ENCODE assay signal across 24 mouse cellular contexts in genomic region chr11:98549363-98549762, GRCm38 (mm10). TPM values are rescaled to one million over a fixed set of nuclear protein-coding genes. Genes with fewer than 3 reads are reported as not detected.
DNase-seq lines count a peak whose midpoint lies in the region; ATAC-seq and TF ChIP-seq lines count a peak whose summit lies in the region.
"Had no signal": no experiment of that assay in that cellular context is flagged by ENCODE, and none has a peak within 500 bp of the region (broad histone marks: within the 10 kb centered on the region; RNA-seq: fewer than 3 reads in every experiment).

No protein-coding gene starts in this region.

- no peak for DNase-seq in kidney, adult 2 months
- no peak for DNase-seq in spleen, adult 2 months (ENCODE audit: low read depth in 1 of 2, low spot score in 2 of 2)
- DNase-seq in spleen, postnatal 14 days (ENCODE audit: low spot score in 2 of 2) = no peak
- peak; percentile 50 for DNase-seq in MEL (ENCODE audit: low read depth, low spot score)
- DNase-seq in Muller cell, postnatal 12 days (ENCODE audit: inconsistent ontology term) = no peak
- no peak for DNase-seq in forebrain, postnatal 0 days
- DNase-seq: adrenal gland, adult 8-10 months; cerebellum, adult 11-12 months; cerebellum, postnatal 25 days; kidney, postnatal 10 days; midbrain, embryonic 14.5 days had no signal

- no peak for ATAC-seq in kidney, embryonic 15.5 days (replicated peaks; ENCODE audit: low FRiP score)
- no peak for ATAC-seq in forebrain, postnatal 0 days

- peaks cover 16% of the 10 kb centered on the region for H3K27me3 ChIP-seq in kidney, adult 2 months (replicated peaks; ENCODE audit: control insufficient read depth, insufficient read depth, low read length)
- peaks cover 60% of the 10 kb centered on the region for H3K27me3 ChIP-seq in kidney, embryonic 15.5 days
- H3K27me3 ChIP-seq in spleen, adult 2 months (ENCODE audit: control insufficient read depth, insufficient read depth, low read length) = no peaks in the 10 kb centered on the region
- peaks cover 1 to 6% of the 10 kb centered on the region in 2 experiments; a peak in 3 of 4 replicates for H3K27me3 ChIP-seq in MEL (ENCODE audit: control insufficient read depth in 1 of 2, insufficient read depth in 2 of 2, low read length in 2 of 2)
- peaks cover 50% of the 10 kb centered on the region for H3K27me3 ChIP-seq in forebrain, postnatal 0 days (ENCODE audit: insufficient read depth, low read length)

- 72% methylated on average over 4 of the region's 4 CpGs for WGBS in kidney, adult 2 months
- 70% methylated on average over 4 of the region's 4 CpGs for WGBS in kidney, embryonic 15.5 days
- 65% methylated on average over 4 of the region's 4 CpGs for WGBS in spleen, adult 2 months
- 74% methylated on average over 4 of the region's 4 CpGs for WGBS in forebrain, postnatal 0 days

- TF ChIP-seq RAD21 in MEL (IDR thresholded peaks at IDR 0.05; ENCODE audit: low read depth, low read length) = peak; percentile 60

- no peak for TF ChIP-seq EP300 in MEL (IDR thresholded peaks at IDR 0.05; ENCODE audit: low read depth in 1 of 2, low read length in 2 of 2)

- no peaks in the 10 kb centered on the region; the same call in 1 of the 2 replicates for H3K4me1 ChIP-seq in kidney, adult 2 months (ENCODE audit: control insufficient read depth, insufficient read depth, low read length)
- peaks cover 20% of the 10 kb centered on the region for H3K4me1 ChIP-seq in kidney, embryonic 15.5 days
- peaks cover 13% of the 10 kb centered on the region for H3K4me1 ChIP-seq in spleen, adult 2 months (ENCODE audit: control insufficient read depth, insufficient read depth, insufficient read length)
- H3K4me1 ChIP-seq in MEL (ENCODE audit: control insufficient read depth in 1 of 2, insufficient read depth in 2 of 2, low read length in 2 of 2) = peaks cover 7 to 9% of the 10 kb centered on the region in 2 experiments
- 0 out of 2 replicates have a peak, but pooled peaks cover 2% of the 10 kb centered on the region for H3K4me1 ChIP-seq in forebrain, postnatal 0 days (ENCODE audit: insufficient read depth)

- no peak overlapping the region for H3K9ac ChIP-seq in kidney, embryonic 15.5 days
- H3K9ac ChIP-seq in MEL (ENCODE audit: control insufficient read depth, low read depth, low read length, poor library complexity, severe bottlenecking) = no peak overlapping the region
- no peak overlapping the region for H3K9ac ChIP-seq in forebrain, postnatal 0 days
- H3K9ac ChIP-seq: forebrain, embryonic 12.5 days; hindbrain, embryonic 12.5 days; lung, embryonic 15.5 days had no signal

- no peak overlapping the region for H3K27ac ChIP-seq in kidney, adult 2 months (ENCODE audit: insufficient read depth, low read depth, low read length)
- H3K27ac ChIP-seq in kidney, embryonic 15.5 days = no peak overlapping the region
- peak overlapping the region; percentile 98 for H3K27ac ChIP-seq in spleen, adult 2 months (ENCODE audit: insufficient read depth, low read length)
- H3K27ac ChIP-seq in MEL (ENCODE audit: control insufficient read depth, low read depth, low read length) = no peak overlapping the region
- H3K27ac ChIP-seq in forebrain, postnatal 0 days (ENCODE audit: low read depth, low read length) = no peak overlapping the region
- H3K27ac ChIP-seq: forebrain, embryonic 12.5 days; hindbrain, embryonic 12.5 days; lung, embryonic 15.5 days had no signal

- H3K79me2 ChIP-seq in MEL (ENCODE audit: control insufficient read depth, insufficient read depth, low read length, poor library complexity) = no peaks in the 10 kb centered on the region; the same call in 1 of the 2 replicates

- H3K36me3 ChIP-seq in kidney, adult 2 months (ENCODE audit: control insufficient read depth, insufficient read depth, low read length) = no peaks in the 10 kb centered on the region
- no peaks in the 10 kb centered on the region for H3K36me3 ChIP-seq in kidney, embryonic 15.5 days
- H3K36me3 ChIP-seq in spleen, adult 2 months (ENCODE audit: control insufficient read depth, insufficient read depth, low read length) = no peaks in the 10 kb centered on the region
- peaks cover 0 to 16% of the 10 kb centered on the region in 2 experiments; a peak in 2 of 4 replicates for H3K36me3 ChIP-seq in MEL (ENCODE audit: control insufficient read depth in 1 of 2, insufficient read depth in 2 of 2, low read length in 2 of 2)
- no peaks in the 10 kb centered on the region for H3K36me3 ChIP-seq in forebrain, postnatal 0 days (ENCODE audit: insufficient read depth)
- H3K36me3 ChIP-seq: forebrain, embryonic 12.5 days; hindbrain, embryonic 12.5 days; lung, embryonic 15.5 days had no signal

- H3K4me2 ChIP-seq in kidney, embryonic 15.5 days = no peak overlapping the region
- no peak overlapping the region for H3K4me2 ChIP-seq in forebrain, postnatal 0 days (ENCODE audit: low read depth)
- H3K4me2 ChIP-seq: forebrain, embryonic 12.5 days; hindbrain, embryonic 12.5 days; lung, embryonic 15.5 days had no signal

- TF ChIP-seq POLR2A in kidney, adult 2 months (IDR thresholded peaks at IDR 0.05; ENCODE audit: low read depth, low read length) = no peak
- TF ChIP-seq POLR2A in spleen, adult 2 months (IDR thresholded peaks at IDR 0.05; ENCODE audit: low read depth, low read length) = no peak
- TF ChIP-seq POLR2A in MEL (IDR thresholded peaks at IDR 0.05; ENCODE audit: control insufficient read depth in 1 of 2, insufficient read depth in 1 of 2, low read depth in 1 of 2, low read length in 2 of 2, poor library complexity in 1 of 2) = no peak

- no peaks in the 10 kb centered on the region for H3K9me3 ChIP-seq in kidney, embryonic 15.5 days (replicated peaks)
- no peaks in the 10 kb centered on the region for H3K9me3 ChIP-seq in MEL (replicated peaks; ENCODE audit: insufficient read depth, low read length)
- H3K9me3 ChIP-seq in forebrain, postnatal 0 days (ENCODE audit: low read length) = no peaks in the 10 kb centered on the region
- H3K9me3 ChIP-seq: hindbrain, embryonic 12.5 days; lung, embryonic 15.5 days had no signal

- no peak overlapping the region for H3K4me3 ChIP-seq in kidney, adult 2 months (ENCODE audit: insufficient read depth, low read depth, low read length)
- H3K4me3 ChIP-seq in kidney, embryonic 15.5 days (replicated peaks) = no peak overlapping the region
- no peak overlapping the region for H3K4me3 ChIP-seq in spleen, adult 2 months (ENCODE audit: extremely low read depth, insufficient read depth, insufficient read length)
- no peak overlapping the region for H3K4me3 ChIP-seq in MEL (ENCODE audit: control insufficient read depth in 1 of 2, insufficient read depth in 1 of 2, low read depth in 2 of 2, low read length in 2 of 2)
- H3K4me3 ChIP-seq in forebrain, postnatal 0 days (ENCODE audit: low read depth, low read length) = no peak overlapping the region
- H3K4me3 ChIP-seq: forebrain, embryonic 12.5 days; hindbrain, embryonic 12.5 days; lung, embryonic 15.5 days had no signal

- TF ChIP-seq CTCF in kidney, adult 2 months (conservative IDR thresholded peaks at IDR 0.05; ENCODE audit: insufficient read depth, insufficient read length, low read depth, low read length) = peak; percentile 27; the same call in 1 of the 2 replicates
- TF ChIP-seq CTCF in spleen, adult 2 months (IDR thresholded peaks at IDR 0.05; ENCODE audit: extremely low read depth, insufficient read depth, insufficient read length, insufficient replicate concordance) = no peak
- peak; percentile 28 to 65 (median 48); a peak in 5 of 6 replicates for TF ChIP-seq CTCF in MEL (IDR thresholded peaks at IDR 0.05 in 2 of 3, conservative IDR thresholded peaks at IDR 0.05 in 1 of 3; ENCODE audit: control insufficient read depth in 1 of 3, insufficient read depth in 1 of 3, low read depth in 2 of 3, low read length in 3 of 3, poor library complexity in 1 of 3, severe bottlenecking in 1 of 3)
- TF ChIP-seq CTCF in forebrain, postnatal 0 days (IDR thresholded peaks at IDR 0.05; ENCODE audit: low read depth) = no peak

RNA-seq across cellular contexts. Expression of gene Zpbp2, which starts 1.5 kb away (rescaled TPM):
- 0.26 and 0.34 TPM in 2 replicates for polyA plus RNA-seq in kidney, adult 2 months (2012; rRNA removed)
- 0.12 and 0.27 TPM in 2 replicates for polyA plus RNA-seq in kidney, embryonic 15.5 days (2015; fragmentation: Nextera tagmentation; extraction: Ambion mirVana)
- polyA plus RNA-seq in spleen, adult 2 months (2012; rRNA removed) = 1.2 TPM in 2 replicates
- 0.12 and 0.42 TPM in 2 replicates for total RNA-seq in MEL (2012; rRNA removed)
- under 1 TPM in 1 of 2 experiments, not detected in 1; 0.58 TPM for polyA plus RNA-seq in MEL (2012; ENCODE audit: insufficient read depth in 1 of 2, insufficient read length in 2 of 2, low read depth in 1 of 2, low replicate concordance in 2 of 2, missing spikeins in 1 of 2)
- not detected in 2 replicates for total RNA-seq in forebrain, postnatal 0 days (2014; rRNA removed)
- not detected in 2 replicates for polyA plus RNA-seq in forebrain, postnatal 0 days (2015; fragmentation: Nextera tagmentation; extraction: Ambion mirVana)
- polyA plus RNA-seq: forebrain, embryonic 12.5 days; midbrain, embryonic 14.5 days had no signal

RNA-seq across cellular contexts. Expression of gene Ikzf3, which starts 3.5 kb away (rescaled TPM):
- polyA plus RNA-seq in kidney, adult 2 months (2012; rRNA removed) = 0.58 and 3.9 TPM in 2 replicates
- 0.43 and 0.44 TPM in 2 replicates for polyA plus RNA-seq in kidney, embryonic 15.5 days (2015; fragmentation: Nextera tagmentation; extraction: Ambion mirVana)
- 104 and 113 TPM in 2 replicates for polyA plus RNA-seq in spleen, adult 2 months (2012; rRNA removed)
- 0.12 TPM in 1 of 2 replicates, not detected in the other for total RNA-seq in MEL (2012; rRNA removed)
- polyA plus RNA-seq in MEL (2012; ENCODE audit: insufficient read depth in 1 of 2, insufficient read length in 2 of 2, low read depth in 1 of 2, low replicate concordance in 2 of 2, missing spikeins in 1 of 2) = not detected
- 0.14 and 0.15 TPM in 2 replicates for total RNA-seq in forebrain, postnatal 0 days (2014; rRNA removed)
- polyA plus RNA-seq in forebrain, postnatal 0 days (2015; fragmentation: Nextera tagmentation; extraction: Ambion mirVana) = 0.21 and 0.23 TPM in 2 replicates
- total RNA-seq: layer of hippocampus, adult 8-10 months had no signal
- polyA plus RNA-seq: heart, embryonic 14.5 days; hindbrain, embryonic 12.5 days; midbrain, embryonic 14.5 days had no signal

RNA-seq across cellular contexts. Expression of gene Ormdl3, which starts 37.8 kb away (rescaled TPM):
- polyA plus RNA-seq in kidney, adult 2 months (2012; rRNA removed) = 57.2 and 60.2 TPM in 2 replicates
- 59.4 and 61.1 TPM in 2 replicates for polyA plus RNA-seq in kidney, embryonic 15.5 days (2015; fragmentation: Nextera tagmentation; extraction: Ambion mirVana)
- polyA plus RNA-seq in spleen, adult 2 months (2012; rRNA removed) = 37.4 and 42.9 TPM in 2 replicates
- total RNA-seq in MEL (2012; rRNA removed) = 60.3 and 93.7 TPM in 2 replicates
- 10 to 100 TPM in 1 of 2 experiments, not detected in 1; 52.7 TPM for polyA plus RNA-seq in MEL (2012; ENCODE audit: insufficient read depth in 1 of 2, insufficient read length in 2 of 2, low read depth in 1 of 2, low replicate concordance in 2 of 2, missing spikeins in 1 of 2)
- total RNA-seq in forebrain, postnatal 0 days (2014; rRNA removed) = 99.8 and 115 TPM in 2 replicates
- 114 and 119 TPM in 2 replicates for polyA plus RNA-seq in forebrain, postnatal 0 days (2015; fragmentation: Nextera tagmentation; extraction: Ambion mirVana)

RNA-seq across cellular contexts. Expression of gene Lrrc3c, which starts 48.7 kb away (rescaled TPM):
- not detected in 2 replicates for polyA plus RNA-seq in kidney, adult 2 months (2012; rRNA removed)
- not detected in 2 replicates for polyA plus RNA-seq in kidney, embryonic 15.5 days (2015; fragmentation: Nextera tagmentation; extraction: Ambion mirVana)
- not detected in 2 replicates for polyA plus RNA-seq in spleen, adult 2 months (2012; rRNA removed)
- total RNA-seq in MEL (2012; rRNA removed) = not detected in 2 replicates
- polyA plus RNA-seq in MEL (2012; ENCODE audit: insufficient read depth in 1 of 2, insufficient read length in 2 of 2, low read depth in 1 of 2, low replicate concordance in 2 of 2, missing spikeins in 1 of 2) = not detected
- not detected in 2 replicates for total RNA-seq in forebrain, postnatal 0 days (2014; rRNA removed)
- polyA plus RNA-seq in forebrain, postnatal 0 days (2015; fragmentation: Nextera tagmentation; extraction: Ambion mirVana) = not detected in 2 replicates
- total RNA-seq: adrenal gland, adult 8-10 months; layer of hippocampus, adult 8-10 months; megakaryocyte progenitor cell, adult 5-6 weeks; neutrophil, adult 5-6 weeks had no signal
- polyA plus RNA-seq: brain, embryonic 14.5 days; forebrain, embryonic 12.5 days; gonadal fat pad, adult 2 months; heart, embryonic 14.5 days; hindbrain, embryonic 12.5 days; inflammation-experienced regulatory T-cells, adult 6 months; limb, embryonic 14.5 days; lung, embryonic 15.5 days; midbrain, embryonic 14.5 days; thymus, postnatal 0 days had no signal

Comparison
In these comparisons a context has a peak if more than half of its experiments do, and no peak if none do; other contexts are left out.
1. CTCF ChIP-seq: peak in kidney, adult 2 months (single experiment) and MEL (3 of 3); none in spleen, adult 2 months (single experiment) and forebrain, postnatal 0 days (single experiment).
2. RNA of gene Ikzf3, which starts 3.5 kb away (polyA plus RNA-seq): 104 to 113 TPM in spleen, adult 2 months; 0.58 to 3.9 TPM in kidney, adult 2 months, 0.43 to 0.44 TPM in kidney, embryonic 15.5 days, 0.21 to 0.23 TPM in forebrain, postnatal 0 days and not detected in MEL; every median in the first group is over 10 times any median in the second.